Mouse (Mus musculus) lung, adult 10 weeks (tissue): ENCODE data around the gene Olfr559. TPM values are rescaled to one million over a fixed set of nuclear protein-coding genes. Genes with fewer than 3 reads are reported as not detected.

ENCODE experiments used
- polyA plus RNA-seq: library from polyadenylated mRNA; stranded (reverse); fragments of 350-450 nt; fragmentation: Illumina TruSeq; extraction: RNeasy Lipid Tissue Mini Kit (QIAGEN cat#74804); gene quantifications from one replicate; pipeline ENCODE4 v1.2.3, GENCODE M21; 2014; ENCODE audit warnings: low read depth, low replicate concordance; ENCODE audit not compliant: insufficient read depth

The Olfr559 gene
- polyA plus RNA-seq, result not detected

GRCm38 (mm10) chr7:102727391-102727790 lies at the start of gene Olfr559:
Gene Olfr559, minus strand, starts transcription at chr7:102727491.

GRCm38 (mm10) chr7:102770921-102771320 lies 43.6 kb upstream of the Olfr559 start, which contains the start of gene Olfr561:
Gene Olfr561, plus strand, starts transcription at chr7:102771221.

GRCm38 (mm10) chr7:102759266-102759665 lies 32.0 kb upstream of the Olfr559 start, which contains the start of the genes Olfr560 and Olfr78:
Gene Olfr560, minus strand, starts transcription at chr7:102759366.
Gene Olfr78, minus strand, starts transcription at chr7:102759471.

GRCm38 (mm10) chr7:102718970-102719369 lies 8.3 kb downstream of the Olfr559 start, which contains the start of gene Olfr33:
Gene Olfr33, minus strand, starts transcription at chr7:102719070.

GRCm38 (mm10) chr7:102701915-102702314 lies 25.4 kb downstream of the Olfr559 start, which contains the start of gene Olfr558:
Gene Olfr558, plus strand, starts transcription at chr7:102702215.

GRCm38 (mm10) chr7:102695358-102696125 lies 31.7 kb downstream of the Olfr559 start, which contains the start of gene Olfr557:
Gene Olfr557, plus strand, starts transcription at chr7:102695910.

GRCm38 (mm10) chr7:102686944-102687501 lies 40.3 kb downstream of the Olfr559 start, which contains the start of gene Trim68:
Gene Trim68, minus strand, starts transcription at chr7:102687327.

Other genes with a start within 250 kb of the Olfr559 start
- gene Olfr543, start 245.8 kb downstream of the Olfr559 start, polyA plus RNA-seq, result not detected
- gene Olfr544, start 239.2 kb downstream of the Olfr559 start, polyA plus RNA-seq, result not detected
- gene Olfr545, start 227.9 kb downstream of the Olfr559 start, polyA plus RNA-seq, result not detected
- gene Olfr547, start 192.7 kb downstream of the Olfr559 start, polyA plus RNA-seq, result not detected
- not detected for gene Olfr548-ps1, start 186.6 kb downstream of the Olfr559 start, polyA plus RNA-seq
- not detected for gene Olfr549, start 177.6 kb downstream of the Olfr559 start, polyA plus RNA-seq
- 9.4 TPM for gene Trim21, start 162.0 kb downstream of the Olfr559 start, polyA plus RNA-seq
- 1.3 TPM for gene Olfr550, start 156.0 kb downstream of the Olfr559 start, polyA plus RNA-seq
- not detected for gene Olfr551, start 135.6 kb downstream of the Olfr559 start, polyA plus RNA-seq
- gene Olfr552, start 129.7 kb downstream of the Olfr559 start, polyA plus RNA-seq, result not detected
- not detected for gene Olfr553, start 109.3 kb downstream of the Olfr559 start, polyA plus RNA-seq
- gene Olfr554, start 89.1 kb downstream of the Olfr559 start, polyA plus RNA-seq, result not detected
- not detected for gene Olfr555, start 68.7 kb downstream of the Olfr559 start, polyA plus RNA-seq
- not detected for gene Olfr556, start 62.6 kb downstream of the Olfr559 start, polyA plus RNA-seq
- 7.2 TPM for gene Trim68, start 40.2 kb downstream of the Olfr559 start, polyA plus RNA-seq
- gene Olfr557, start 31.6 kb downstream of the Olfr559 start, polyA plus RNA-seq, result not detected
- gene Olfr558, start 25.3 kb downstream of the Olfr559 start, polyA plus RNA-seq, result 0.21 TPM
- not detected for gene Olfr33, start 8.4 kb downstream of the Olfr559 start, polyA plus RNA-seq
- gene Olfr560, start 31.9 kb upstream of the Olfr559 start, polyA plus RNA-seq, result not detected
- gene Olfr78, start 32.0 kb upstream of the Olfr559 start, polyA plus RNA-seq, result not detected
- gene Olfr561, start 43.7 kb upstream of the Olfr559 start, polyA plus RNA-seq, result not detected
- not detected for gene Olfr564, start 76.0 kb upstream of the Olfr559 start, polyA plus RNA-seq
- not detected for gene Olfr566, start 131.3 kb upstream of the Olfr559 start, polyA plus RNA-seq
- gene Olfr568, start 149.6 kb upstream of the Olfr559 start, polyA plus RNA-seq, result not detected
- not detected for gene Olfr569, start 163.4 kb upstream of the Olfr559 start, polyA plus RNA-seq
- gene Olfr570, start 167.1 kb upstream of the Olfr559 start, polyA plus RNA-seq, result not detected
- not detected for gene Olfr571, start 190.0 kb upstream of the Olfr559 start, polyA plus RNA-seq
- not detected for gene Olfr572, start 196.9 kb upstream of the Olfr559 start, polyA plus RNA-seq
- not detected for gene Olfr573-ps1, start 215.1 kb upstream of the Olfr559 start, polyA plus RNA-seq
- gene Olfr574, start 221.0 kb upstream of the Olfr559 start, polyA plus RNA-seq, result not detected
- gene Olfr575, start 231.3 kb upstream of the Olfr559 start, polyA plus RNA-seq, result not detected
- gene Olfr576, start 235.2 kb upstream of the Olfr559 start, polyA plus RNA-seq, result not detected
- gene Olfr577, start 248.5 kb upstream of the Olfr559 start, polyA plus RNA-seq, result not detected